Mouse (Mus musculus) intestine, embryonic 16.5 days (tissue): ENCODE results near the gene Slfn14. TPM values are rescaled to one million over a fixed set of nuclear protein-coding genes. Genes with fewer than 3 reads are reported as not detected.

Experiments
- ATAC-seq: fragments of 200-750 bp; cut with Nextera tagmentation; 2 replicates; pipeline ENCODE4 v1.8.0; 2017; ENCODE audit warnings: moderate TSS enrichment, moderate library complexity
- H3K27ac ChIP-seq: fragments of 300-500 bp; sonication (generic); 2 replicates; pipeline ENCODE4 v1.5.1; 2014; ENCODE audit warnings: mild to moderate bottlenecking, low read length
- H3K27me3 ChIP-seq: fragments of 300-500 bp; sonication (generic); replicated peaks from 2 replicates; pipeline ENCODE4 v1.6.1; 2014; ENCODE audit warnings: low read length, control low read depth, mixed read lengths; ENCODE audit not compliant: control insufficient read depth, insufficient read depth
- H3K36me3 ChIP-seq: fragments of 300-500 bp; sonication (generic); 2 replicates; pipeline ENCODE4 v1.6.1; 2014; ENCODE audit warnings: low read length, control low read depth; ENCODE audit not compliant: control insufficient read depth, insufficient read depth
- H3K4me1 ChIP-seq: fragments of 300-500 bp; sonication (generic); 2 replicates; pipeline ENCODE4 v1.6.1; 2014; ENCODE audit warnings: low read length, control low read depth, mixed read lengths; ENCODE audit not compliant: control insufficient read depth, insufficient read depth
- H3K4me2 ChIP-seq: fragments of 300-500 bp; sonication (generic); 2 replicates; pipeline ENCODE4 v1.6.1; 2014; ENCODE audit warnings: low read depth, low read length, control low read depth
- H3K4me3 ChIP-seq: fragments of 300-500 bp; sonication (generic); 2 replicates; pipeline ENCODE4 v1.5.1; 2014; ENCODE audit warnings: mild to moderate bottlenecking, low read length
- H3K9ac ChIP-seq: fragments of 300-500 bp; sonication (generic); 2 replicates; pipeline ENCODE4 v1.6.1; 2014; ENCODE audit warnings: low read depth, low read length
- H3K9me3 ChIP-seq: fragments of 300-500 bp; sonication (generic); 2 replicates; pipeline ENCODE4 v1.6.1; 2016; ENCODE audit warnings: low read length, control low read depth; ENCODE audit not compliant: control insufficient read depth
- WGBS: fragments of 180-500 bp; shearing (Covaris S2); extraction: QIAGEN DNeasy Blood & Tissue Kit; methylation state at CpG from one replicate; pipeline ENCODE4 v1.1.7; 2014; 5-methylcytosine and 5-hydroxymethylcytosine counted together
- polyA plus RNA-seq: library from polyadenylated mRNA; unstranded; fragments of >200 nt; fragmentation: Nextera tagmentation; extraction: Ambion mirVana; gene quantifications from 2 replicates; pipeline ENCODE4 v1.2.1, GENCODE M21; 2015

The Slfn14 gene
- polyA plus RNA-seq, 1 experiment from 2014 or later, result 0.73 TPM

DNA sequence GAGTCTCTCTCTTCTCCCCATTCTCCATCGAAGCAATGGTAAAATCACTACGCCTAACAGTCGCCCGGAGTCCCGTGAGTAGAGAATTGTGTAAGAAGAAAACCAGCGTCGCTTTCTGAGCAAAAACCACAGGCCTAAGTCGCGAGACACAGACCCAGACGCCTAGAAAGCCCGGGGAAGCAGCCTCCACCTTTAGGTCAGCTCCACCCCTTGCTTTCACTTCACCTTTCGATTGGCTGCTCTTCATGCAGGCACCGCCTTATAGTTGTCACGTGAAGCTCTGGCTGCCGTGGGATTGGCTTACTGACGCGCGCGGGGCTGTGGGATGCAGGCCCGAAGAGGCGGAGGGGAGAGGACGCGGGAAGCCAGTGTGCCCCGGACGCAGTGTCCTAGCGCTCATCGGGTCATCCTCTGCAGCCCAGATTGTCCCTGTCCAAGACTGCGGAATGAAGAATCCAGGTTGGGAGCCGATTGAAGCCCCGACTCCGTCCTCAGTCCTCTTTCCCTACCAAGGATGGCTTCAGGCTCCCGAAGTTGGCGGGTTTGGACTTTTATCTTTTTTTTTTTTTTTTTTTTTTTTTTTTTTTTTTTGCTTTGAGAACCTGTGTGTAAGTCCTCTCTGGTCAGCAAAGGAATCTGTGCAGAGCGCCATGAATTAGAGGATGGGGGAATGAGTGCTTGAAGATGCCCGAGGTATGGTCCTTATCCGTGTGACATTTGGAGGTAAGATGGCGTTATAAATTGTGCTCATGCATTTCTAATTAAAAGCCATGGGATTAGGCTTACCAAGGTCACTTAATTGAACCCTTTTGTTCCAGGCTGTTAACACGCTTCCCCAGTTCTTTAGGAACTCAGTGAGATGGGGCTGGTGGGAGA, 5.1 kb upstream of the Slfn14 start:
- WGBS, result under 1% methylated on average over 38 of the region's 38 CpGs
- Histone ChIP-seq H3K27me3 (no peaks in the 10 kb centered on the region), H3K4me3 (peak overlapping the region; percentile 71), H3K36me3 (no peaks in the 10 kb centered on the region; the same call in 1 of the 2 replicates), H3K27ac (peak overlapping the region; percentile 74), H3K9ac (peak overlapping the region; percentile 79), H3K4me2 (peak overlapping the region; percentile 75), H3K9me3 (no peaks in the 10 kb centered on the region), H3K4me1 (peaks cover 17% of the 10 kb centered on the region)
- ATAC-seq, result peak; percentile 99

DNA sequence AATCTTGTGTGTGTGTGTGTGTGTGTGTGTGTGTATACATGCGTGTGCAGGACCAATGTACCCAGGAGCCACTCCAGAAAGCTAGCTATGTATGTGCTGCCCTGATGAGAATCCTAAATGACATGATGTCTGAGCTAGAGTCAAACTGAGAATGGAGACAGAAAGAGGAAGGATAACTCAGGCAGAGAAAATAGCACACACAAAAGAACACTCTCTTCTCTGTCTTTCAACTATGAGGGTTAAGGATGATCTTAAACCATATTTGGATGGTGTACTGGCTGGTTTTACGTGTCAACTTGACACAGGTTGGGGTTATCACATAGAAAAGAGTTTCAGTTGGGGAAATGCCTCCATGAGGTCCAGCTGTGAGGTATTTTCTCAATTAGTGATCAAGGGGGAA, 3.1 kb upstream of the Slfn14 start:
- Histone ChIP-seq H3K27ac (no peak overlapping the region), H3K9ac (no peak overlapping the region), H3K27me3 (no peaks in the 10 kb centered on the region), H3K36me3 (no peaks in the 10 kb centered on the region), H3K4me2 (no peak overlapping the region), H3K4me1 (peaks cover 13% of the 10 kb centered on the region), H3K9me3 (no peaks in the 10 kb centered on the region), H3K4me3 (no peak overlapping the region)
- ATAC-seq, result no peak
- 80% methylated on average over 2 of the region's 2 CpGs for WGBS

DNA sequence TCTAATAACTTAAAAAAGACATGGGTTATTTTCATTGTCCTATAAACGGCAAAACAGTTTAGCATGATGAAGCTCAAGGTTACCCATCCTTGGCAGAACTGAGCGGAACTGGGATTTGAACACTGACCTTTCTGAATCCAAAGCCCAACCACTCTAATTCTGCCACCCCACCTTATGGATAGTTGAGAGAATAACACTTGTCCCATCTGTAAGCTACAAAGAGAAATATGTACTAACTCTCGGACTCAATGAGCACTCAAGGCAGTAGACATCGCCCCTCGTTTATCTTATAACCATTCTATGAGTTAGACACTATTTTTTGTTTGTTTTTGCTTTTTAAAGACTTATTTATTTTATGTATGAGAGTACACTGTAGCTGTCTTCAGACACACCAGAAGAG, 2.5 kb upstream of the Slfn14 start:
- 90% methylated on average over 5 of the region's 5 CpGs for WGBS
- Histone ChIP-seq H3K27ac (no peak overlapping the region), H3K9me3 (no peaks in the 10 kb centered on the region), H3K9ac (no peak overlapping the region), H3K4me1 (peaks cover 13% of the 10 kb centered on the region), H3K27me3 (no peaks in the 10 kb centered on the region), H3K4me2 (no peak overlapping the region), H3K36me3 (no peaks in the 10 kb centered on the region), H3K4me3 (no peak overlapping the region)
- no peak for ATAC-seq

DNA sequence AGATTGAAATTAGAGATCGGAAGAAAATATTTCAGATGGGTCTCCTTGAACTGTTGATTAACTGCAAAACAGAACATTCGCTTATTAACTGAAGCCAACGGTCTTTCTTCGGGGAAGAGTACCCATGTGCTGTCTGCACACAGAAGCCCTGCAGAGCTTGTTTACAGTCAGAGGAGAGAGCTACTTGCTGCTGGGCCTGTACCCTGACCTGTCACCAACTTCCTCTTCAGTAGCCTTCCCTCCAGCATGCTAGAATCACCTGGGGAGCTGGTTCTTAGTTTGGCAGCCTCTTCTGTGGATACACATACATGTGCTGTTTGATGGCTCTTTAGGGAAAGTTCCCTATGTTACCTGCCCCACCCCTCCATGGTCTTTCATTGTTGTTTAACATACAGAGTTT, 899 bp downstream of the Slfn14 start:
- Histone ChIP-seq H3K27me3 (no peaks in the 10 kb centered on the region), H3K27ac (no peak overlapping the region), H3K4me2 (no peak overlapping the region), H3K4me3 (no peak overlapping the region), H3K9me3 (no peaks in the 10 kb centered on the region), H3K36me3 (no peaks in the 10 kb centered on the region), H3K4me1 (no peaks in the 10 kb centered on the region; the same call in 1 of the 2 replicates), H3K9ac (no peak overlapping the region)
- no peak for ATAC-seq
- WGBS, result 90% methylated on average over 4 of the region's 4 CpGs

DNA sequence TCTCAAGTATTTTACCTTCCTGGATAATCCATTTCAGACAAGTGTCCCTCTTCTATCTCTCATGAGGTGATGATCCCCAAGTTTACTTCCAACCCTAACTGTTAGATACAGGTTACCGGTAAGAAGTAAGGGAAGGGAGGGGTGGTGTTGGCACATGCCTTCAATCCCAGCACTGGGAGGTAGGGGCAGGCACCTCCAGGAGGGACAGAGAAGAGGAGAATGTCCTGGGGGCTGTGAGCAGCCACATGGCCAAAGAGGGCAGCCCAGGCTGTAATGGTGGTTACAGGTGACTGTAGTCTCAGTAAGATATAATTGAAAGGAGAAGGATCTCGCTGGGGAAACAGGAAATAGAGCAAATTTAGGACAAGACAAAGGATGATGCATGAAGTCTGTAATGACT, 4.4 kb downstream of the Slfn14 start:
- Histone ChIP-seq H3K27ac (no peak overlapping the region), H3K4me3 (no peak overlapping the region), H3K4me2 (no peak overlapping the region), H3K4me1 (no peaks in the 10 kb centered on the region), H3K9me3 (no peaks in the 10 kb centered on the region), H3K36me3 (no peaks in the 10 kb centered on the region), H3K27me3 (no peaks in the 10 kb centered on the region), H3K9ac (no peak overlapping the region)
- WGBS, result 49% methylated on average over 2 of the region's 2 CpGs
- no peak for ATAC-seq

DNA sequence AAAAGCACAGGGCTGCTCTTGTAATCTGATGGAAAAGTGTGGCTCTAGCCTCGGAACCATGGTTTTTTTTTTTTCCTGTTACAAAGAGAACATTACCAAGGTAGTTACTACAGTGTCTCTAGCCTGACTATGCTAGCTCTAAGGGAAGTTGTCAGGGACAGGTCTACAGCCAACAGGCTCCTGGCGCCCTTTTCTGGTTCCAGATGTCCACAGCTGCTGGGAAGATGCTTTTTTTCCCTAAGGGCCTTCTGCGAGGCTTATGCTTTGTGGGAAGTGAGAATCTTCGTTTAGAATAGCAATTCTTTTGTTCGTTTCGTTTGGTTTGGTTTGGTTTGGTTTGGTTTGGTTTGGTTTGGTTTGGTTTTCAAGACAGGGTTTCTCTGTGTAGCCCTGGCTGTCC, 6.8 kb downstream of the Slfn14 start:
- no peaks in the 10 kb centered on the region for H3K9me3 ChIP-seq
- no peak overlapping the region for H3K27ac ChIP-seq
- no peaks in the 10 kb centered on the region; the same call in 1 of the 2 replicates for H3K4me1 ChIP-seq
- no peak overlapping the region for H3K4me2 ChIP-seq
- WGBS, result 61% methylated on average over 6 of the region's 6 CpGs
- no peaks in the 10 kb centered on the region for H3K27me3 ChIP-seq
- no peak overlapping the region for H3K4me3 ChIP-seq
- H3K9ac ChIP-seq, result no peak overlapping the region
- ATAC-seq, result no peak
- no peaks in the 10 kb centered on the region for H3K36me3 ChIP-seq

DNA sequence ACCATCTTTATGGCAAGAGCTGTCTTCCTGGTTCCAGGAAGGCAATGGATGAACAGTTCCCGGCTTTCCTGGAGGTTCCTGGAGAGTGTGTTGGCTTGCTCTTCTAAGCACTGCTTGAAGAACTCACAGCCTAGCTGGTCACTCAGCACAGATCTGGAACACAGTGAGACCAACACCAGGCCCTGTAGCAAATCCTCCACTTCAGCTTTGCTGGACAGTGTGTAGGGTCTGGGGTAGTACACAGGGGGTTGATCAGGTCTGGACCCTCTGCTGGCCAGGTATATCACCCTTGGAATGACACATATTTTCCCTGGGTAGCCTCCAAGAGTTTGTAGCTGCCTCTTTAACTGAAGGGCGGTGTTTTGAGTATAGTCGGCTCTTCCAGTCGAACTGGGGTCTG, 7.5 kb downstream of the Slfn14 start:
- ATAC-seq, result no peak
- Histone ChIP-seq H3K27me3 (no peaks in the 10 kb centered on the region), H3K9ac (no peak overlapping the region), H3K36me3 (no peaks in the 10 kb centered on the region), H3K4me2 (no peak overlapping the region), H3K27ac (no peak overlapping the region), H3K4me3 (no peak overlapping the region), H3K9me3 (no peaks in the 10 kb centered on the region), H3K4me1 (no peaks in the 10 kb centered on the region; the same call in 1 of the 2 replicates)
- WGBS, result 83% methylated on average over 4 of the region's 4 CpGs

DNA sequence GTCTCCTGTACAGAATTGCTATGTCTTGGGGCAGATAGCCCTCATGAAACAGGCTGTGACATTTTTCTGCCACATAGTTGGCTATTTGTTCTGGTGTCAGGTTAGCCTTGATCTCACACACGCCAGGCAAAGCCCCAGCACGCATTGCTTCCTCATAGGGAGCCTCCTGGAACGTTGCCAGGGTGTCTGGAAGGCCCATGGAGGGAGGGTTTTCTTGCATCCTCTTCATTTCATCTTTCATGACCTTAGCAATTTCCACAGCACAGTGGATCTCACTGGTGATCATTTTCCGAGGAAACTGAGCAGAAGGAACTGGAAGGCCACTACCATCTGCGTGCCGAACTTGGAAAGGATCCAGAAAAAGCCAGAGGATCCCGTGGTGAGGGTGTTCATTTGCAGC, 10.3 kb downstream of the Slfn14 start:
- Histone ChIP-seq H3K4me3 (no peak overlapping the region), H3K4me1 (no peaks in the 10 kb centered on the region; the same call in 1 of the 2 replicates), H3K27ac (no peak overlapping the region), H3K36me3 (no peaks in the 10 kb centered on the region), H3K4me2 (no peak overlapping the region), H3K27me3 (no peaks in the 10 kb centered on the region), H3K9me3 (no peaks in the 10 kb centered on the region), H3K9ac (no peak overlapping the region)
- ATAC-seq, result no peak
- WGBS, result 50% methylated on average over 7 of the region's 7 CpGs

DNA sequence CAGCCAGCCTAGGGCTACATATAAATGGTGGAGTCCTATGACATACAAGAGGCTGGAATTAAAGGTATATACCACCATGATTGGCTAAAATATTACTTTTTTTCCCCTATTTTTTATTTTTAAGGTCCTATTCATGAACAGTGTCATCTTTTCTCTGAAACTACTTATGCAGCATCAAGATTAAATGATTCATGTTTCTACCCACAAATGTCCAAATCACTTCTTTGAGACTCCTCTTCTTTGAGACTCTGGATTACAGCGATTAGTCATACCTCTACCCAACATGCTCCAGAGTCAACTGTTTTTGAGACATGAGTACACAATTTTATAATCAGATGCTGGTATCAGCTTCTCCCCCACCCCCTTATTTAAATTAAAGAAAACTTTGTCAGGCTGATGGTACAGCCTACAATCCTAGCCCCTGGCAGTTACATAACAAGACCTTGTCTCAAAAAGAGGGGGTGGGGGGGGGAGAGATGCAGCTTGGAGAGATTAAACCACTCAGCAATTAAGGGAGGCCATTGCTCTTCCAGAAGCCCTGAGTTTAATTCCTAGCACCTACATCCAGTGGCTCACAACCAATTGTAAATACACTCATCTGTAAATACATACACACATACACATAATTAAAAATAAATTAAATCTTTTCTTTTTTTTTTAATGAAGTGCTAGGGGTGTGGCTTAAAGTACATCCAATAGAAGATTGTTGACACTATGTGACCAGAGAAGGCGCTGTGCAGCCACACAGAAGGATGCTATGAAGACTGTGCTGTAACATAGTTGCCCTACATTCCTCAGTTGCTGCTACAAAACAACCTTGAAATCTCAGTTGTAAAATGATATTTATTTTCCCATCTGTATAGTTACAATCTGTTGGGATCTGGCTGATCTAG, 14.3 kb downstream of the Slfn14 start:
- H3K27ac ChIP-seq, result no peak overlapping the region
- WGBS, result 24% methylated on average over 2 of the region's 2 CpGs
- no peaks in the 10 kb centered on the region; the same call in 1 of the 2 replicates for H3K4me1 ChIP-seq

More for the DNA sequence above, 14.3 kb downstream of the Slfn14 start:
- H3K36me3 ChIP-seq, result no peaks in the 10 kb centered on the region
- no peaks in the 10 kb centered on the region for H3K27me3 ChIP-seq
- no peak overlapping the region for H3K9ac ChIP-seq
- H3K4me3 ChIP-seq, result no peak overlapping the region
- H3K9me3 ChIP-seq, result no peaks in the 10 kb centered on the region
- ATAC-seq, result no peak
- no peak overlapping the region for H3K4me2 ChIP-seq
